Mouse (Mus musculus): ENCODE data around the gene Rtf1.

- TF ChIP-seq POLR2A (IDR thresholded peaks at IDR 0.05; ENCODE audit: insufficient read length, low read depth) (no peak), MYOD1 (IDR thresholded peaks at IDR 0.05; ENCODE audit: control insufficient read depth in 1 of 3, insufficient read length in 2 of 3, low read depth in 2 of 3) (no peak), TCF12 (IDR thresholded peaks at IDR 0.05; ENCODE audit: insufficient read depth, poor library complexity, severe bottlenecking) (no peak), SRF (IDR thresholded peaks at IDR 0.05; ENCODE audit: control insufficient read depth, insufficient read length, low read depth) (no peak), USF1 (IDR thresholded peaks at IDR 0.05; ENCODE audit: low read depth) (no peak), CEBPB (IDR thresholded peaks at IDR 0.05; ENCODE audit: insufficient read depth, poor library complexity, severe bottlenecking) (no peak), POLR2AphosphoS2 (IDR thresholded peaks at IDR 0.05; ENCODE audit: insufficient read length, low read depth) (no peak), REST (IDR thresholded peaks at IDR 0.05; ENCODE audit: insufficient read depth, insufficient read length) (no peak), E2F4 (IDR thresholded peaks at IDR 0.05; ENCODE audit: insufficient read depth) (no peak)
Observed at GRCm38 (mm10) chr2:119675831-119676230, 963 bp downstream of the Rtf1 start.

Measured in myocyte (in vitro differentiated cells).